Mouse (Mus musculus): ENCODE data around the gene Ccdc138. TPM values are rescaled to one million over a fixed set of nuclear protein-coding genes. Genes with fewer than 3 reads are reported as not detected.

Ccdc138 gene
- polyA plus RNA-seq, 1 experiment, result 19.3 TPM

- Histone ChIP-seq H3K4me3 (ENCODE audit: low read depth, low read length) (no peak overlapping the region), H3K4me1 (ENCODE audit: control insufficient read depth, insufficient read depth, low read length) (no peaks in the 10 kb centered on the region), H3K9me3 (replicated peaks; ENCODE audit: control insufficient read depth, insufficient read depth, low read length, poor library complexity, severe bottlenecking) (no peaks in the 10 kb centered on the region), H3K36me3 (ENCODE audit: control insufficient read depth, insufficient read depth, low read length, poor library complexity, severe bottlenecking) (no peaks in the 10 kb centered on the region), H3K27ac (ENCODE audit: insufficient read depth, low read length) (no peak overlapping the region), H3K9ac (ENCODE audit: low read depth, poor library complexity, severe bottlenecking) (no peak overlapping the region), H3K27me3 (ENCODE audit: control insufficient read depth, insufficient read depth, low read length, poor library complexity, severe bottlenecking) (no peaks in the 10 kb centered on the region)
- TF ChIP-seq POLR2A (IDR thresholded peaks at IDR 0.05; ENCODE audit: insufficient read depth, low read length) (no peak), CTCF (IDR thresholded peaks at IDR 0.05; ENCODE audit: low read depth, low read length) (no peak), EP300 (IDR thresholded peaks at IDR 0.05; ENCODE audit: insufficient read depth, low read depth, low read length) (no peak)
Observed at GRCm38 (mm10) chr10:58554693-58555387, 57.1 kb downstream of the Ccdc138 start.

- H3K27ac ChIP-seq (ENCODE audit: insufficient read depth, low read length), result no peak overlapping the region
- no peaks in the 10 kb centered on the region for H3K9me3 ChIP-seq (replicated peaks; ENCODE audit: control insufficient read depth, insufficient read depth, low read length, poor library complexity, severe bottlenecking)
- H3K4me1 ChIP-seq (ENCODE audit: control insufficient read depth, insufficient read depth, low read length), result no peaks in the 10 kb centered on the region
- no peaks in the 10 kb centered on the region for H3K27me3 ChIP-seq (ENCODE audit: control insufficient read depth, insufficient read depth, low read length, poor library complexity, severe bottlenecking)
- H3K4me3 ChIP-seq (ENCODE audit: low read depth, low read length), result no peak overlapping the region
- H3K36me3 ChIP-seq (ENCODE audit: control insufficient read depth, insufficient read depth, low read length, poor library complexity, severe bottlenecking), result no peaks in the 10 kb centered on the region
- H3K9ac ChIP-seq (ENCODE audit: low read depth, poor library complexity, severe bottlenecking), result no peak overlapping the region
- TF ChIP-seq EP300 (IDR thresholded peaks at IDR 0.05; ENCODE audit: insufficient read depth, low read depth, low read length) (no peak), CTCF (IDR thresholded peaks at IDR 0.05; ENCODE audit: low read depth, low read length) (peak; percentile 79), POLR2A (IDR thresholded peaks at IDR 0.05; ENCODE audit: insufficient read depth, low read length) (no peak)
Observed at GRCm38 (mm10) chr10:58559098-58559497, 61.4 kb downstream of the Ccdc138 start.

GRCm38 (mm10) chr10:58559901-58560300 is 62.2 kb downstream of the Ccdc138 start:
- no peak overlapping the region for H3K9ac ChIP-seq (ENCODE audit: low read depth, poor library complexity, severe bottlenecking)
- no peak for TF ChIP-seq POLR2A (IDR thresholded peaks at IDR 0.05; ENCODE audit: insufficient read depth, low read length)
- no peak for TF ChIP-seq CTCF (IDR thresholded peaks at IDR 0.05; ENCODE audit: low read depth, low read length)
- no peak for TF ChIP-seq EP300 (IDR thresholded peaks at IDR 0.05; ENCODE audit: insufficient read depth, low read depth, low read length)
- no peaks in the 10 kb centered on the region for H3K4me1 ChIP-seq (ENCODE audit: control insufficient read depth, insufficient read depth, low read length)
- no peaks in the 10 kb centered on the region for H3K27me3 ChIP-seq (ENCODE audit: control insufficient read depth, insufficient read depth, low read length, poor library complexity, severe bottlenecking)
- no peak overlapping the region for H3K27ac ChIP-seq (ENCODE audit: insufficient read depth, low read length)
- H3K36me3 ChIP-seq (ENCODE audit: control insufficient read depth, insufficient read depth, low read length, poor library complexity, severe bottlenecking), result no peaks in the 10 kb centered on the region
- H3K9me3 ChIP-seq (replicated peaks; ENCODE audit: control insufficient read depth, insufficient read depth, low read length, poor library complexity, severe bottlenecking), result no peaks in the 10 kb centered on the region
- H3K4me3 ChIP-seq (ENCODE audit: low read depth, low read length), result no peak overlapping the region

GRCm38 (mm10) chr10:58560521-58560920 is 62.8 kb downstream of the Ccdc138 start:
- Histone ChIP-seq H3K4me3 (ENCODE audit: low read depth, low read length) (no peak overlapping the region), H3K4me1 (ENCODE audit: control insufficient read depth, insufficient read depth, low read length) (no peaks in the 10 kb centered on the region), H3K9me3 (replicated peaks; ENCODE audit: control insufficient read depth, insufficient read depth, low read length, poor library complexity, severe bottlenecking) (no peaks in the 10 kb centered on the region), H3K27ac (ENCODE audit: insufficient read depth, low read length) (no peak overlapping the region), H3K9ac (ENCODE audit: low read depth, poor library complexity, severe bottlenecking) (no peak overlapping the region), H3K36me3 (ENCODE audit: control insufficient read depth, insufficient read depth, low read length, poor library complexity, severe bottlenecking) (no peaks in the 10 kb centered on the region), H3K27me3 (ENCODE audit: control insufficient read depth, insufficient read depth, low read length, poor library complexity, severe bottlenecking) (no peaks in the 10 kb centered on the region)
- TF ChIP-seq CTCF (IDR thresholded peaks at IDR 0.05; ENCODE audit: low read depth, low read length) (no peak), EP300 (IDR thresholded peaks at IDR 0.05; ENCODE audit: insufficient read depth, low read depth, low read length) (no peak), POLR2A (IDR thresholded peaks at IDR 0.05; ENCODE audit: insufficient read depth, low read length) (no peak)

- no peaks in the 10 kb centered on the region for H3K27me3 ChIP-seq (ENCODE audit: control insufficient read depth, insufficient read depth, low read length, poor library complexity, severe bottlenecking)
- H3K27ac ChIP-seq (ENCODE audit: insufficient read depth, low read length), result no peak overlapping the region
- no peak overlapping the region for H3K9ac ChIP-seq (ENCODE audit: low read depth, poor library complexity, severe bottlenecking)
- H3K4me3 ChIP-seq (ENCODE audit: low read depth, low read length), result no peak overlapping the region
- no peaks in the 10 kb centered on the region for H3K4me1 ChIP-seq (ENCODE audit: control insufficient read depth, insufficient read depth, low read length)
- TF ChIP-seq POLR2A (IDR thresholded peaks at IDR 0.05; ENCODE audit: insufficient read depth, low read length) (no peak), CTCF (IDR thresholded peaks at IDR 0.05; ENCODE audit: low read depth, low read length) (no peak), EP300 (IDR thresholded peaks at IDR 0.05; ENCODE audit: insufficient read depth, low read depth, low read length) (no peak)
- no peaks in the 10 kb centered on the region; the same call in 1 of the 2 replicates for H3K9me3 ChIP-seq (replicated peaks; ENCODE audit: control insufficient read depth, insufficient read depth, low read length, poor library complexity, severe bottlenecking)
- H3K36me3 ChIP-seq (ENCODE audit: control insufficient read depth, insufficient read depth, low read length, poor library complexity, severe bottlenecking), result no peaks in the 10 kb centered on the region
Observed at GRCm38 (mm10) chr10:58585427-58586223, 87.9 kb downstream of the Ccdc138 start.

- Histone ChIP-seq H3K27me3 (ENCODE audit: control insufficient read depth, insufficient read depth, low read length, poor library complexity, severe bottlenecking) (no peaks in the 10 kb centered on the region), H3K4me1 (ENCODE audit: control insufficient read depth, insufficient read depth, low read length) (no peaks in the 10 kb centered on the region), H3K4me3 (ENCODE audit: low read depth, low read length) (no peak overlapping the region), H3K9ac (ENCODE audit: low read depth, poor library complexity, severe bottlenecking) (no peak overlapping the region), H3K36me3 (ENCODE audit: control insufficient read depth, insufficient read depth, low read length, poor library complexity, severe bottlenecking) (no peaks in the 10 kb centered on the region), H3K9me3 (replicated peaks; ENCODE audit: control insufficient read depth, insufficient read depth, low read length, poor library complexity, severe bottlenecking) (no peaks in the 10 kb centered on the region; the same call in 1 of the 2 replicates), H3K27ac (ENCODE audit: insufficient read depth, low read length) (no peak overlapping the region)
- TF ChIP-seq EP300 (IDR thresholded peaks at IDR 0.05; ENCODE audit: insufficient read depth, low read depth, low read length) (no peak), POLR2A (IDR thresholded peaks at IDR 0.05; ENCODE audit: insufficient read depth, low read length) (no peak), CTCF (IDR thresholded peaks at IDR 0.05; ENCODE audit: low read depth, low read length) (no peak)
Observed at GRCm38 (mm10) chr10:58594486-58594885, 96.7 kb downstream of the Ccdc138 start.
